Mouse (Mus musculus) spleen, adult 2 months (tissue): Measurements from ENCODE around the gene Sh3bgrl2. TPM values are rescaled to one million over a fixed set of nuclear protein-coding genes. Genes with fewer than 3 reads are reported as not detected.
"Not testable (repeated sequence)": the region's sequence is repeated elsewhere in the genome, so short reads cannot be mapped to it uniquely, and the experiment has no call there.

Experiments
- DNase-seq, 2 experiments: peaks; one replicate each; pipeline versions ENCODE4 v3.0.0 to v3.0.0-alpha.2; 2012 to 2021; ENCODE audit warnings: low spot score in 2 of 2, low read depth in 1 of 2
- H3K27ac ChIP-seq: fragments of 200-500 bp; 2 replicates; pipeline ENCODE4 v1.5.1; 2012; ENCODE audit warnings: low read length, inconsistent platforms; ENCODE audit not compliant: insufficient read depth
- H3K27me3 ChIP-seq: fragments of 200-500 bp; 2 replicates; pipeline ENCODE4 v1.6.1; 2012; ENCODE audit warnings: mild to moderate bottlenecking, moderate library complexity, low read length, inconsistent platforms; ENCODE audit not compliant: control insufficient read depth, insufficient read depth
- H3K36me3 ChIP-seq: fragments of 200-500 bp; 2 replicates; pipeline ENCODE4 v1.6.1; 2012; ENCODE audit warnings: mild to moderate bottlenecking, low read length, inconsistent platforms; ENCODE audit not compliant: control insufficient read depth, insufficient read depth
- H3K4me1 ChIP-seq: fragments of 200-500 bp; 2 replicates; pipeline ENCODE4 v1.6.1; 2011; ENCODE audit warnings: inconsistent platforms; ENCODE audit not compliant: control insufficient read depth, insufficient read depth, insufficient read length
- H3K4me3 ChIP-seq: fragments of 200-500 bp; 2 replicates; pipeline ENCODE4 v1.5.1; 2011; ENCODE audit warnings: mild to moderate bottlenecking, inconsistent platforms; ENCODE audit not compliant: insufficient read depth, insufficient read length; ENCODE audit errors: extremely low read depth
- CTCF ChIP-seq: fragments of 200-500 bp; IDR thresholded peaks from 2 replicates; pipeline ENCODE4 v1.5.1; 2011; ENCODE audit warnings: mild to moderate bottlenecking, inconsistent platforms; ENCODE audit not compliant: insufficient read depth, insufficient read length, insufficient replicate concordance; ENCODE audit errors: extremely low read depth
- POLR2A ChIP-seq: fragments of 200-500 bp; IDR thresholded peaks from 2 replicates; pipeline ENCODE4 v1.6.1; 2011; ENCODE audit warnings: low read depth, low read length, inconsistent platforms
- WGBS: fragments of 180-500 bp; shearing (Covaris S2); methylation state at CpG from one replicate; pipeline ENCODE4 v1.1.7; 2018; 5-methylcytosine and 5-hydroxymethylcytosine counted together
- polyA plus RNA-seq: library from polyadenylated mRNA; depleted of rRNA; stranded (reverse); fragments of >200 nt; gene quantifications from 2 replicates; pipeline ENCODE4 v1.2.3, GENCODE M21; 2012; rRNA removed

The Sh3bgrl2 gene
- polyA plus RNA-seq = 2.8 TPM in 2 replicates

GRCm38 (mm10) chr9:83547830-83548689, at the start of gene Sh3bgrl2:
Sh3bgrl2 (plus strand) TSS chr9:83548327.
- peak in 1 of 2 experiments; percentile 66 for DNase-seq
- no peak for TF ChIP-seq CTCF
- no peak for TF ChIP-seq POLR2A
- Histone ChIP-seq H3K27ac (no peak within 1 kb of the TSS), H3K4me3 (peak within 1 kb of the TSS; percentile 87), H3K4me1 (peaks cover 4% of the 10 kb centered on the region; the same call in 1 of the 2 replicates), H3K36me3 (no peaks in the 10 kb centered on the region), H3K27me3 (peaks cover 4% of the 10 kb centered on the region)
- 8% methylated on average over 76 of the region's 76 CpGs for WGBS

- 90% methylated on average over 5 of the region's 5 CpGs for WGBS
- not testable (repeated sequence) for DNase-seq, H3K4me3 ChIP-seq, H3K4me1 ChIP-seq, H3K36me3 ChIP-seq, H3K27ac ChIP-seq, H3K27me3 ChIP-seq
Measured at GRCm38 (mm10) chr9:83519081-83519480, 29.0 kb upstream of the Sh3bgrl2 start.

GRCm38 (mm10) chr9:83519510-83520155, 28.5 kb upstream of the Sh3bgrl2 start:
- WGBS = 80% methylated on average over 6 of the region's 6 CpGs
- no peak overlapping the region for H3K27ac ChIP-seq
- DNase-seq = no peak
- TF ChIP-seq POLR2A = no peak
- TF ChIP-seq CTCF = no peak
- H3K27me3 ChIP-seq = no peaks in the 10 kb centered on the region
- H3K4me1 ChIP-seq = no peaks in the 10 kb centered on the region
- no peaks in the 10 kb centered on the region for H3K36me3 ChIP-seq
- no peak overlapping the region for H3K4me3 ChIP-seq

GRCm38 (mm10) chr9:83527341-83528060, 20.6 kb upstream of the Sh3bgrl2 start:
- H3K4me1 ChIP-seq = no peaks in the 10 kb centered on the region
- H3K36me3 ChIP-seq = no peaks in the 10 kb centered on the region
- H3K27ac ChIP-seq = no peak overlapping the region
- TF ChIP-seq POLR2A = no peak
- TF ChIP-seq CTCF = no peak
- H3K27me3 ChIP-seq = no peaks in the 10 kb centered on the region
- DNase-seq = no peak
- no peak overlapping the region for H3K4me3 ChIP-seq
- 85% methylated on average over 7 of the region's 7 CpGs for WGBS

DNA sequence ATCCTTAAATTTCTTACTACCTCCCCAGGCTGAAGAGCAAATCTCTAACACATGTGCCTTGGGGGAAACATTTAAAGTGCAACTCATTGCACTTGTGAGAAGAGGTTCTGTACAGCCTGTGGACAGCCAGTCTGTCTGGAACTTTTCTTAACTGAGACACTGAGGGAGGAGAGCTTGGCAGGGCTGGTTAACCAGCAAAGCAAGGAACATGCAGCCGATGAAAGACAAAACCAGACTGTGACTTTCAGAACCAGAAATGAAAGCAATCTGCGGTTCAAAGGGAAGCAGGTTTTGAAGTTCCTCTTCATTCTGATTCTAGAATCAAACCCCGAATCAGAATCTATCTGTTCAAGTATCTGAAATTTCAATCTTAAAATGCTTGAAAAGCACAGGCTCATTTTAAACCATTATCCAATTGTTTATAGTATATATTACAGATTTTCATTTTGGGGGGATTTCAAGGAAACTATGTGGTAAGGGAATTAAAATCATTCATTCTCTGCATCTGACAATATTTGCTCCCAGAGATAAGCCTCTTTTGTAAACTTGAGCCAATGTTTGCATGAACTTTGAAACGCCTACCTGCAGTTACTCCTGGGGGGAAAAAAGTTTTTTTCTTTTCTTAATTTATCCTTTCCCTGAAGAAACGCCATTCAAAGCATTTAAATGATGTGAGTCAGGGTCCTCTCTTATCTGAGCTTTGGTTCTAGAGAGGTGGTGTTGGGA, 14.9 kb upstream of the Sh3bgrl2 start:
- H3K36me3 ChIP-seq = no peaks in the 10 kb centered on the region
- H3K27me3 ChIP-seq = no peaks in the 10 kb centered on the region
- TF ChIP-seq POLR2A = no peak
- 49% methylated on average over 5 of the region's 5 CpGs for WGBS
- DNase-seq = no peak
- H3K4me3 ChIP-seq = no peak overlapping the region
- H3K4me1 ChIP-seq = peaks cover 3% of the 10 kb centered on the region; the same call in 1 of the 2 replicates
- no peak overlapping the region for H3K27ac ChIP-seq

DNA sequence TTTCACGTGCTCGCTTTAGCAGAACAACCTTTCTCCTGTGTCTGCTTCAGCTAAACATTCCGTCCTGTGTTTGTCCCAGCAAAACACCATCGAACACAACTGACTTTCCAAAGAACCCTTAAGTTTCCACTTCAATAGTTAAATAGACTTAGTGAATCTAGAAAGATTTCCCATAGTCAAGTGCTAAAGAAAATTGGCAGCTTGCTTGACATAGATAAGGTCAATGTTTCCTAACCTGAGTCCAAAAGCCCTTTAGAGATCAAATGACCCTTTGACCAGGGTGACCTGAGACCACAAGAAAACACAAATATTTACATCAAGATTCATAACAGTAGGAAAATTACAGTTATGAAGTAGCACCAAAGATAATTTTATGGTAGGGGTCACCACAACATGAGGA, 11.2 kb upstream of the Sh3bgrl2 start:
- no peak overlapping the region for H3K27ac ChIP-seq
- peaks cover 3% of the 10 kb centered on the region; the same call in 1 of the 2 replicates for H3K4me1 ChIP-seq
- no peak for TF ChIP-seq CTCF
- no peak for TF ChIP-seq POLR2A
- WGBS = 93% methylated on average over 4 of the region's 4 CpGs
- H3K27me3 ChIP-seq = no peaks in the 10 kb centered on the region
- H3K4me3 ChIP-seq = no peak overlapping the region
- no peaks in the 10 kb centered on the region for H3K36me3 ChIP-seq
- no peak for DNase-seq
